Mouse (Mus musculus) cerebellum, postnatal 4 days (tissue): ENCODE results near the gene Tle3.

Experiments used
- DNase-seq, 2 experiments: peaks; one replicate each; pipeline ENCODE4 v3.0.0; 2022; ENCODE audit warnings: low spot score in 2 of 2, mixed read lengths in 1 of 2

Tle3 gene

GRCm38 (mm10) chr9:61435191-61435989, 63.2 kb downstream of the Tle3 start:
- no peak for DNase-seq

GRCm38 (mm10) chr9:61436104-61436503, 63.9 kb downstream of the Tle3 start:
- DNase-seq, result no peak

- no peak for DNase-seq
Observed at GRCm38 (mm10) chr9:61436761-61437160, 64.6 kb downstream of the Tle3 start.

GRCm38 (mm10) chr9:61439092-61439491, 66.9 kb downstream of the Tle3 start:
- DNase-seq, result peak in 1 of 2 experiments; percentile 27

- no peak for DNase-seq
Observed at GRCm38 (mm10) chr9:61439979-61440378, 67.8 kb downstream of the Tle3 start.

- no peak for DNase-seq
Observed at GRCm38 (mm10) chr9:61441206-61441913, 69.2 kb downstream of the Tle3 start.

- DNase-seq, result no peak
Observed at GRCm38 (mm10) chr9:61442951-61443630, 70.9 kb downstream of the Tle3 start.

GRCm38 (mm10) chr9:61445151-61445550, 73.0 kb downstream of the Tle3 start:
- DNase-seq, result no peak

GRCm38 (mm10) chr9:61445711-61446222, 73.6 kb downstream of the Tle3 start:
- no peak for DNase-seq

GRCm38 (mm10) chr9:61446965-61447364, 74.8 kb downstream of the Tle3 start:
- DNase-seq, result no peak

- no peak for DNase-seq
Observed at GRCm38 (mm10) chr9:61449363-61449904, 77.3 kb downstream of the Tle3 start.

GRCm38 (mm10) chr9:61452081-61452480, 79.9 kb downstream of the Tle3 start:
- DNase-seq, result no peak

- DNase-seq, result no peak
Observed at GRCm38 (mm10) chr9:61455861-61456261, 83.7 kb downstream of the Tle3 start.

- no peak for DNase-seq
Observed at GRCm38 (mm10) chr9:61456441-61457161, 84.4 kb downstream of the Tle3 start.

- no peak for DNase-seq
Observed at GRCm38 (mm10) chr9:61457162-61457523, 85.0 kb downstream of the Tle3 start.

GRCm38 (mm10) chr9:61461859-61462258, 89.7 kb downstream of the Tle3 start:
- DNase-seq, result no peak

- no peak for DNase-seq
Observed at GRCm38 (mm10) chr9:61467436-61467835, 95.3 kb downstream of the Tle3 start.
